Mouse (Mus musculus): ENCODE measurements around the gene Fam178b. TPM values are rescaled to one million over a fixed set of nuclear protein-coding genes. Genes with fewer than 3 reads are reported as not detected.

The Fam178b gene
- polyA plus RNA-seq, 1 experiment from 2014 or later, result 1.2 TPM

DNA sequence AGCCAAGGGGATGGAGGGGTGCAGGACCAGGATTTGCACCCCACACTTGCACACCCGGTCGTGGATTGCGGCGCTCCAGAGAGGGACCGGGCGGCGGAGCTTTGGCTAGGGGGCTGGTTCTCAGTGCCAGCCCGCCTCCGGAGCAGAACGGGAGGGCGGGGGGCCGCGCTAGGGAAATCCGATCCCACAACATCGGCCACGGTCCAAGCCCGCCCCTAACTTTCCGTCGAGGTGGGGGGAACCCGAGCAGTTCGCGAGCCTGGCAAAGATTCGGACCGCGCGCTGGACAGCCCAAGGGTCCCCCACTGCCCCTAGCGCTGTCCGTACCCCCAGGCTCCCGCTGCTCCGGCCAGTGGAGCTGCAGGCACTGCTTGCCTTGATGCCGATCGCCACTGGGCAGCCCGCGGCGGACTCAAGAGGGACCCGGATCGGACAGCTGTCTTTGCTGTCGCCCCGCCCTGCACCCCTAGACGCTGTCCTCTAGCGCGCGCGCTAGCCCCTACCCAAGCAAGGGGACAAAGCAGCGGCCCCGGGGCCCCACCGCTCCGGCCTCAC is 125.4 kb downstream of the Fam178b start:
- WGBS, result under 1% methylated on average over 47 of the region's 48 CpGs
- Histone ChIP-seq H3K9me3 (no peaks in the 10 kb centered on the region), H3K9ac (peak overlapping the region; percentile 87), H3K27ac (peak overlapping the region; percentile 99), H3K4me2 (peak overlapping the region; percentile 82), H3K4me3 (peak overlapping the region; percentile 94), H3K36me3 (peaks cover 30% of the 10 kb centered on the region), H3K4me1 (peaks cover 49% of the 10 kb centered on the region), H3K27me3 (no peaks in the 10 kb centered on the region)
- peak; percentile 86 for ATAC-seq (ENCODE audit: insufficient number of reproducible peaks, low FRiP score, low TSS enrichment, low read depth)

DNA sequence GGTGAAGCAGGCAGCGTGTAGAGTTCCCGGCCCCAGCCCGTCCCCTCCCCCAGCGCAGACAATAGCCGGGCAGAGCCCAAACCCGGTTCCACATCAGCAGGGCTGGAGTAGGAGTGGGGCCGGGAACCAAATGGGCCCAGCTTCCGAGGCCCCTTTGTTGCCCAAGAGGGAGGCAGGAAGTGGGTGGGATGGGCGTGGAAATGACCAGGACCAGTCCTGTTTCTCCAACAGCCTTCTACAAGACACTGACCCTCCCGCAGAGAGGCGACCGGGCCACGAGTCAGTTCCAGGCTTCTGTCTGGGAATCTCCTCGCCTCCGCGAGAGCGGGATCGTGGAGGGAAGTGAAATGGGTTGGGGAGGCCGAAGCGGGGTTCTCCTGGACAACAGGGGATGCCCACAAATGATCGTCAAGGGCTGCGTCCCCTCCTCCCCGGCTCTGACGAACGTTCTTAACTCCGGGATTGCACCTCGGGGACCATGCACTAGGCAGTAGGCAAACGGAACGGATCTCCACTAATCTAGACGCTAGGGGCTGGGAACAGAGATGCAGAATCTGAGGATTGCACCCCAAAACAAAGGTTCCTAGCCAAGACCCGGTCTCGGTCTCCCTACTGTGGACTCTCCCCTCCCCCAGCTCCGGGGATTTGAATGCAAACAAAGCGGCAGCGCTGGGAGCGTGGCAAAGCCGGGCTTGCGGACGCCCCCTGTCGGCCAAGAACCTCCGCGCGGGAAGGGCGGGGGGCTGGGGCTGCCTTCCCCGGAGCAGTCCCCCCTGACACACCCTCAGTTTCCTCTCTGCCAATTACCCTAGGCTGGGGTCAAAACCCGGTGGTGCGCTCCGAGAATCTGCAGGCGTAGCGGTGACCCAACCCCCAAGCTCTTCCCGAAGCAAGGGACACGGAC is 126.2 kb downstream of the Fam178b start:
- peak; percentile 72 for ATAC-seq (ENCODE audit: insufficient number of reproducible peaks, low FRiP score, low TSS enrichment, low read depth)
- peak overlapping the region; percentile 94 for H3K4me3 ChIP-seq
- peak overlapping the region; percentile 87 for H3K9ac ChIP-seq
- peaks cover 47% of the 10 kb centered on the region for H3K4me1 ChIP-seq
- H3K27me3 ChIP-seq, result no peaks in the 10 kb centered on the region
- 0% methylated on average over 52 of the region's 52 CpGs for WGBS
- H3K4me2 ChIP-seq, result peak overlapping the region; percentile 82
- peaks cover 37% of the 10 kb centered on the region for H3K36me3 ChIP-seq
- H3K9me3 ChIP-seq, result no peaks in the 10 kb centered on the region
- peak overlapping the region; percentile 99 for H3K27ac ChIP-seq

DNA sequence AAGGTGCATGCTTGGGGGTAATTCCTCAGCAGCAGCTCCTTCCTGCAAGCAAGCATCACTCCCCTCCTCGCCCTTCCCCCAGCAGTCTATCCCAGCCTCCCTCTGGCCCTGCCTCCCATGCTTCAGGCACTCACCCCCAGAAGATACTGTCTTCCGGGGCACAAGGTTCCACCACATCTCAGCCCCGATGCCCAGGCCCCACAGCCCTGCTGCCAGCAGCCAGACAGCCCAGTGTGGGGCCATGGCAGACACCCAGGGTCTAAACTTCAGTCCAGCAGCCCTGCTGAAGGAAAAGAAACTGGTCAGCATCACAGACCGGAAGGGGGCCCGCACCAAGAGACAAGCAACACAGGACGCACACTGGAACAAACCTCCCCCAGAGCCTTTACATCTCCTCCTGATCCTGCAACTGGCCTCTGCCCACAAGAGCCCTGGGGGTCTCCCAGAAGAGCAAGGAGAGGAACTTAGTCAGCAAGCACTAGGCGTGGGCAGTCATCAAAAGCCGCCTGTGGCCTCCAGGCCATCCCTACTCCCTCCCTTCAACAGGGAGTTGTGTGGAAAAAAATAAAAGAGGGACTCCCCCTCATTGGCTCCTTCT is 127.1 kb downstream of the Fam178b start:
- Histone ChIP-seq H3K4me2 (peak overlapping the region; percentile 82), H3K27ac (peak overlapping the region; percentile 99), H3K9ac (peak overlapping the region; percentile 87), H3K4me3 (peak overlapping the region; percentile 94), H3K36me3 (peaks cover 46% of the 10 kb centered on the region), H3K9me3 (no peaks in the 10 kb centered on the region), H3K27me3 (no peaks in the 10 kb centered on the region), H3K4me1 (peaks cover 49% of the 10 kb centered on the region)
- no peak for ATAC-seq (ENCODE audit: insufficient number of reproducible peaks, low FRiP score, low TSS enrichment, low read depth)
- under 1% methylated on average over 8 of the region's 8 CpGs for WGBS

DNA sequence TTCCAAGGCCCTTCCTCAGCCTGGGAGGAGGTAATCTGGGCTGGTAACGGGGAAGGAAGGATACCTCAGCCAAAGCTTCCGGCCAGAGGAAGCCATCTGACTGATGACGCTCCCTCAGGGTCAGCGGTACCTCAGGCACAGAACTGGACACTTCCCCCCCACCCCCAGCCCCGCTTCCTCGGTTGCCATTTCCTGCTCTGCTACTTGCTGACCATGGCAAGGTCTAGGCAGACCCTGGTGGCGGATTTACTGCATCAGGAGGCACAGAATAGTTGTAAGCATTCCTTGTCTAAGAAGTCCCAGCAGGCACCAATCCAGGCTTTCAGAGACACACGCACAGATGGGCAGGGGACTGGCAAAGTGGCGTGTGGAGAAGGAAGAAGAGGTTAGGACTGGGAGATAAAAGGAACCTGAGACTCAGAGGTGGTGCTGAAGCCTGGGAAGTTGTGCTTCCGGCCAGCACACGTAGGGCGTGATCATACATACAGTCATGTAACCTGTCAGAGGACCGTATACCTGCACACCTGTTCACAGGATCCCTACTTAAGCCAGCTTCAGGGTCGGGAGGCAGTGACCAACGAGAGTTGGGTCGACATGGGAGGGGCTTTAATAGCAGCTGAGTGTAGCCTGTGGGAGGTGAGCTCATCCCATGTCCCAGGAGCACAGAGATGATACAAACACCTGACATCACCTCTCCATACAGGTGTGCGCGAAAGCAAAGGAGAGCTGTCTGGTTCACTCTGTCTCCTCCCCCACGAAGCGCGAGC is 128.2 kb downstream of the Fam178b start:
- no peak overlapping the region for H3K9ac ChIP-seq
- peak overlapping the region; percentile 94 for H3K4me3 ChIP-seq
- H3K4me2 ChIP-seq, result peak overlapping the region; percentile 82
- no peak for ATAC-seq (ENCODE audit: insufficient number of reproducible peaks, low FRiP score, low TSS enrichment, low read depth)
- H3K9me3 ChIP-seq, result no peaks in the 10 kb centered on the region
- peak overlapping the region; percentile 99 for H3K27ac ChIP-seq
- no peaks in the 10 kb centered on the region for H3K27me3 ChIP-seq
- 65% methylated on average over 21 of the region's 21 CpGs for WGBS
- peaks cover 57% of the 10 kb centered on the region for H3K36me3 ChIP-seq
- peaks cover 52% of the 10 kb centered on the region for H3K4me1 ChIP-seq

DNA sequence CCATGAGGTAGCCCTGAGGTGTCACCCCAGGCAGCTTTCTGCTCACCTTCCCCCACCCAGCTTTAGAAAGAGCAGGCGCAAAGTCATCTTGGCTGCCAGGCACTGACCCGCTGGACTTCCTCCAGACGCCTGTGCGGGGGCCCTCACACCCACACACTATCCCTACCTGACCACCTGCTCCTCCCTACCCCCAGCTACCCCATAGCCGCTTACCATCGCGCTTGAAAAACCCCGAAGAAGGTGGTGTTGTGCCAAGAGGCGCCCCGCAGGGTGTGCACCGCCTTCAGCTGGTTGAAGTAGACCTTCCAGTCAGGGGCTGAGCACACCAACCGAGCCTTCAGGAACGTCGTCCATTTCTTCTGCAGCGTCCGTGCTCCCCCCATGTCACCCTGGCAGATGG is 130.5 kb downstream of the Fam178b start:
- H3K36me3 ChIP-seq, result peaks cover 67% of the 10 kb centered on the region
- no peak overlapping the region for H3K27ac ChIP-seq
- no peaks in the 10 kb centered on the region for H3K9me3 ChIP-seq
- H3K4me2 ChIP-seq, result no peak overlapping the region
- H3K4me3 ChIP-seq, result no peak overlapping the region
- no peak overlapping the region for H3K9ac ChIP-seq
- ATAC-seq (ENCODE audit: insufficient number of reproducible peaks, low FRiP score, low TSS enrichment, low read depth), result no peak
- WGBS, result 86% methylated on average over 16 of the region's 16 CpGs
- H3K4me1 ChIP-seq, result peaks cover 60% of the 10 kb centered on the region
- H3K27me3 ChIP-seq, result no peaks in the 10 kb centered on the region

DNA sequence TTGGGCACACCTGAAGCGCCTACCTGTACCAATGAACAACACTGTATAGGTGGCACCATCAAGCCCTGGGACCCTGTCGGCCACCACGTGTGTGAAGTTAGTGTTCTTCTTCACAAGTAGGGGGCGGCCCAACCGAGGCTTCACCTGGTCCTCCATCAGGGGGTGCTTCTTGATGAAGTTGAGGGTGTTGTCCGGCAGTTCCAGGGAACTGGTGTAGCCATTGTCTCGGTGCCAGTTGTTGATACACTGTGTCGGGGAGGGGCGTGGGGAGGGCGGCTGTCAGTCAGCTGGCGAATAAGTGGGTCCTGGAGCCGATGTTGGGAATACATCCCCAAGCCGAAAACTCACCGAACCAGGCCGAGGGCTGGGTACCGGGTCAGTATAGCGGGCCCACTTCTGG is 131.1 kb downstream of the Fam178b start:
- H3K4me3 ChIP-seq, result no peak overlapping the region
- H3K9ac ChIP-seq, result no peak overlapping the region
- H3K27me3 ChIP-seq, result no peaks in the 10 kb centered on the region
- peaks cover 62% of the 10 kb centered on the region for H3K4me1 ChIP-seq
- peaks cover 67% of the 10 kb centered on the region for H3K36me3 ChIP-seq
- no peaks in the 10 kb centered on the region for H3K9me3 ChIP-seq
- no peak for ATAC-seq (ENCODE audit: insufficient number of reproducible peaks, low FRiP score, low TSS enrichment, low read depth)
- no peak overlapping the region for H3K4me2 ChIP-seq
- 89% methylated on average over 17 of the region's 17 CpGs for WGBS
- H3K27ac ChIP-seq, result no peak overlapping the region

DNA sequence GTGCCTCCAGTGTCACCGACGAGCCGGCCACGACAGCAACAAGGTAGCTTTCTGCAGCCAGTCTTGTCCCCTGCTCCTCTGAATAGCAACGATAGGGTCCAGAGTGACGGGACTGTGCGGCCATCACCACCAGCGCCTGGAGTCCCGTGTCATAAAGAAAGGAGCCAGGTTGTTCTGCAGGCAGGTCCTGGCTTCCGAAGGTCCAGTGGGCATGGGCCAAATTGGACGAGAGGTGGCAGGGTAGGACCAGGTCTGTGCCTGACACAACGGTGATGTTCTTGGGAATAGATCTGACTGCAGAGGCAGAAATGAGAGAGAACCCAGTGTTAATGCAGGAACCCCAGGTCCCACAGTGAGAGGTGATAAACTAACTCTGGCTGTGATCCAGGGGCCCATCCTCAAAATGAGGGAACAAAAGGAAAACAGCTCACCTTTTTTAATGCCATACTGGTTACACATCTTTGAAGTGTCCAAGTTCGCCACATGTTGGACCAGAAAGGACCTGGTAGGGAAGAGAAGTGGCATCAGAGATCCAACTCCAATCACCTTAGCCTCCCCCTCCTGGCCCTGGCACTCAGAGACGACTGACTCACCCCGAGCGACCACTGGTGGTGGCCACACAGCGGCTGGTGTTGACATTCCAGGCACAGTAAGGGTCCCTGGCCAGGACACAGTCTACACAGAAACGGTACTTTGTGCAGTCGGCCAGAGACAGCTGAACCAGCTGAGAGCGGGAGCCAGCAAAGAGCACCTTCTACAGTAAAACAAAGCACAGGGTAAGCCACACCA is 132.7 kb downstream of the Fam178b start:
- Histone ChIP-seq H3K9me3 (no peaks in the 10 kb centered on the region), H3K4me2 (no peak overlapping the region), H3K27me3 (no peaks in the 10 kb centered on the region), H3K36me3 (peaks cover 65% of the 10 kb centered on the region), H3K9ac (no peak overlapping the region), H3K4me3 (no peak overlapping the region), H3K4me1 (peaks cover 67% of the 10 kb centered on the region), H3K27ac (peak overlapping the region; percentile 47; the same call in 1 of the 2 replicates)
- 77% methylated on average over 20 of the region's 20 CpGs for WGBS
- ATAC-seq (ENCODE audit: insufficient number of reproducible peaks, low FRiP score, low TSS enrichment, low read depth), result no peak

DNA sequence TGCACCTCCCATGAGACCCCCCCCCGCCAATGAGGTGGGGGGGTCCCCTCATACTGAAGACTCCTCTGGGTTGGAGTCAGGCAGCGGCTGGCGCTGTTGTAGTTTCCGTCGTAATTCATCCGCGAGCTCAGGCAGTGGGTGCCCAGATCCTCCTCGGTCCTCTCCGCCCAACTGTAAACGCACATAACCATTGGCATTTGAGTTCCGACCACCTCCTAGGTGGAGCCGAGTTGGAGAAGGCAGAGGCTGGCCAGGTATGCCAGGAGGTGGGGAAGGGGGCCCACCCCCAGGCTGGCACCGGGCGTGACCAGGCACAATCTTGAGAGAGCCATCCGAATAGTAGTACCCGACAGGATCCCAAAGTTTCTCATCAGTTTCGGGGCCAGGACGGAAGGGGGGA is 133.5 kb downstream of the Fam178b start:
- no peaks in the 10 kb centered on the region for H3K27me3 ChIP-seq
- peaks cover 60% of the 10 kb centered on the region for H3K4me1 ChIP-seq
- H3K9me3 ChIP-seq, result no peaks in the 10 kb centered on the region
- ATAC-seq (ENCODE audit: insufficient number of reproducible peaks, low FRiP score, low TSS enrichment, low read depth), result no peak
- no peak overlapping the region for H3K9ac ChIP-seq
- H3K4me3 ChIP-seq, result no peak overlapping the region
- 72% methylated on average over 18 of the region's 18 CpGs for WGBS
- H3K4me2 ChIP-seq, result no peak overlapping the region
- peaks cover 57% of the 10 kb centered on the region for H3K36me3 ChIP-seq
- H3K27ac ChIP-seq, result peak overlapping the region; percentile 47; the same call in 1 of the 2 replicates

DNA sequence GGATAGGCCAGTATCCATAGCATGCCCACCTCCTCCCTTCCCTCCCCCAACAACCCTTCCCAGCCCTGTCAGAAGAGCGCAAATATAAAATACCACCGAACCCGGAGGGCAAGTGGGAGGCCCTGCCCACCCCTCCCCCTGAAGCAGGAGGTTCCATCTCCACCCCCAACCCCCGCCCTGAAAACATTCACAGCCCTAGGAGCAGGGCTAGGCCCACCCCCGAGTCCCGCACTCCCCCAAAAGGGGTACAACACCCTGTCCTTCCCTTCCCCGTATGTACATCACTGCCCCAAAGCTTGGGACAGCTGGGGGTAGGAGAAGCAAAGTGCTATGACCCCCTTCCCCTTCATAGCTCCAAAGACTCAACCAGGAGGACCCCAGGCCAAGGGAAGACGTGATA is 134.2 kb downstream of the Fam178b start:
- Histone ChIP-seq H3K9ac (no peak overlapping the region), H3K4me1 (peaks cover 55% of the 10 kb centered on the region), H3K27ac (peak overlapping the region; percentile 47), H3K4me3 (no peak overlapping the region), H3K27me3 (no peaks in the 10 kb centered on the region), H3K4me2 (no peak overlapping the region), H3K9me3 (no peaks in the 10 kb centered on the region), H3K36me3 (peaks cover 50% of the 10 kb centered on the region)
- ATAC-seq (ENCODE audit: insufficient number of reproducible peaks, low FRiP score, low TSS enrichment, low read depth), result no peak
- WGBS, result 25% methylated on average over 8 of the region's 8 CpGs

DNA sequence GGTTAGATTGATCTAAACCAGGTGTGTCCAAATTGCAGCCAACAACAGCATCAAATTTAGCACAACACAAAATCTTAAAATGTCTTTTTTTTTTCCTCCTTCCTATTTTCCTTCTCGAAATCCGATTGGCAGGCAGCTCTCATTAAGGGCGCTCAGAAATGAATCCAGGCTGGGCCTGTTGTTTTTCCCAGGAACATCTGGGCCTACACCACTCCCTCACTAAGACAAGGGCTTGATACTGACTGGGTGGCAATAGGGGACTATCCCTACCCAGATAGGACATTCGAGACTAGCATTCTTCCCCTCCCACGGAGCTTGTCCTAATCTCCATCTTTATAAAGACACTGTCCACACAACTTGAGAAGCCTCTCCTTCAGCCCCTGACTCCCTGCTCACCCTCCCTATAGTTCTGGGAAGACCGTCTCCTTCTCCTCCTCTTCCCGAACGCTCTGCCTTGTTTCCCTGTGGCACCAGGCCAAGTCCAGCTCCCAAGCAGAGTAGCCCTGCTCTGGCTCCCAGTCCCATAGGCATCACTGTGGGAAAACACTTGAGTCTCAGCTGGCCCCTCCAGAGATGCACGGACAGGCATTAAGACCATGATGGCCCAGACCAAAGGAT is 134.9 kb downstream of the Fam178b start:
- Histone ChIP-seq H3K9ac (no peak overlapping the region), H3K27me3 (no peaks in the 10 kb centered on the region), H3K4me2 (no peak overlapping the region), H3K27ac (peak overlapping the region; percentile 79), H3K4me1 (peaks cover 50% of the 10 kb centered on the region), H3K9me3 (no peaks in the 10 kb centered on the region), H3K36me3 (peaks cover 43% of the 10 kb centered on the region), H3K4me3 (no peak overlapping the region)
- no peak for ATAC-seq (ENCODE audit: insufficient number of reproducible peaks, low FRiP score, low TSS enrichment, low read depth)
- 20% methylated on average over 9 of the region's 9 CpGs for WGBS

All from limb, embryonic 15.5 days (tissue).